Mouse (Mus musculus) T-helper 2 cell (primary cell): Measurements from ENCODE around the gene Ctrc.

Experiments
- in situ Hi-C: fragments of 300-600 bp; cut with MboI, MseI; formaldehyde crosslinking; loops from one replicate; pipeline ENCODE4 v1.15.1; 2025; ENCODE audit warnings: high pct_unique_total_duplicates

Ctrc gene

DNA sequence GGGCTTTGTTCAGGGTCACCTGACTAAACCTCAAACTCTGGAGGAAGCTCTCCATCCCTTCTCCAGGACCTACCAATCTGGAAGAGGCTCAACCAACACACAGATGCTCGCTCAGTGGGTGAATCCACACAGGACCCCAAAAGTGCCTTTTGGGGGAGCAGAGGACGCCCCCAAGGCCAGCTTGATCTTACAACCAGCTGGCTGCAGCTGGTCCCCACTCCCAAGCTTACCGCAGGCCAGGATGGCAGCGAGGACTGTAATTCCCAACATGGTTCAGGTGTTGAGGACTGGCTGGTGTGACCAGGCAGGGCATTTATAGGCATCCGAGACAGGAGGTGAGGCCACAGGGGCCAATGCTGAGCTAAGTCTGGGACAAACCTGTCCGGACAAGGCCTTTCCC, at the start of gene Ctrc:
Ctrc (minus strand) TSS at position 361 of the 400 bp plus-strand sequence.
- in situ Hi-C loops: no loop called here

DNA sequence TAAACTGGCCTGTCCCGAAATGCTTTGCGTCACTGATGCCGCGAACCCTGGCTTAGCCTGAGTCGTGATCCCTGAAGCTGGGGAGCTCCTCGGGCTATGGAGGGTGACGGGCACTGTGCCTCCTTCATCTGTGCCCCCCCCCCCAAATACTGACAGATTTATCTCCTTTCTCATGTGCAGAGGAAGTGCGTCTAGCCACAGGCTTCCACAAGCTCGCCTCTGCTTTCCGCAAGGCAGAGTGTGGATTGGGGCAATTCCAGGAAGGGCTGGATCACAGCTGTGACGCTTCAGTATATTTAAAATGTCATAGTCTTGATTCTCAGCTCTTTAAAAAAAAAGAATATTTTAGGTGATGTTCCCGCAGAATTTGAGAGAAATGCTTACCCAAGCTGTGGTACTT, 49.6 kb upstream of the Ctrc start:
- in situ Hi-C loops: loop anchor here (25.0 kb wide), 1 partner anchor 1258 kb away; no protein-coding TSS in a partner anchor

DNA sequence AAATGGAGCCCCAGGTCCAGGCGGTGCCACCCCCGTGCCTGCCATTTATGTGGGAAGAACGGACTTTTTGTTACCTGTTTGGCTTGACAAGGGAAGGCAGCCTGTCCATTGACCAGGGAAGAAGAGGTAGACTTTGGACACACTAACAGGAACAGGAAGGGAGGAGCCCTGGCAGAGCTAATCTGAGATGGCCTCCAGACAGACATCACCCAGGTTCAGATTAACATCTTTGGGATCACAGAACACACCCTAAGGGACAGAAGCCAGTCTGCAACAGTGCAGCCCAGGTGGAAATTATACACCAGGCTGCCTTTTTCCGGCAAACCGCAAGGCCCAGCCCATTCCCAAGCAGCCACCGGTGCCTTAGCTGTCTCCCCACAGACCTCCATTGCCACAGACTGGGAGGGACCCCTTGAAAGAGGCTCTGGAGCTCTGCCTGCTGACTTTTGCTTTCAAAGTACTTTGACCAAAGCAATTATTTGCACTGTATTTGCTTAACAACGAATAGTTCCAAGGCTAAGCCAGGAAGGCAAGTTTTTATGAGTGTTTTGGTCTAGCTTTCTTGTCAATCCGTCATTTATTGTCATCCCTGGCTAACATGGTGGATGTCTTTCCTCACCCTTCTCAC, 47.1 kb upstream of the Ctrc start:
- in situ Hi-C loops: loop anchor here (25.0 kb wide), 1 partner anchor 1256 kb away; no protein-coding TSS in a partner anchor

DNA sequence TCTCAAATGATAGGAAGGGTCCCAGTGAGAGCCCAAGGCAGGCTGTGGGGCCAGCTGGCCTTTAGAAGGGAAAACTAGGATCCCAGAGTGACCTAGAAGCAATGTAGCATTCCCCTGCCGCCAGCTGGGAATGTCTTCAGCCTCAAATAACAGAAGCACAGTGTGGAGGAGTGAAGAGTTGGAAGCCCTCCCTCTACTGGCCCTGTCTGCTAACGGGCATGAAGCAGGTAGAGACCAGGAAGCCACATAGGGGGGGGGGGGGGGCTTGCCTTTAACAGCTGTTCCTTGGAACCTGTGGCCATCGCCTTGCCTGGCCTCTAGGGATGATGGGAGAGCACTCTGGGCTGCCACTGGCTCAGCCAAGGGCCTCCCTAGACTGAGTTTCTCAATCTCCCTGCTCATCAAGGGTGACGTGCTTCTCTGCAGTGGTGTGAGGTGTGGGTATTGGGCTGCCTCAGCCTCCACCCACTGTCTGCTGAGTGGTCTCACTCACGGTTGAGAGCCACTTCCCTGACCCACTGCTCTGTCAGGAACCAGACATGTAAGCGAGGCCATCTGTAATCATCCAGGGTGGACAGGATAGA, 40.3 kb upstream of the Ctrc start:
- in situ Hi-C loops: loop anchor here (25.0 kb wide), 1 partner anchor 1249 kb away; no protein-coding TSS in a partner anchor

DNA sequence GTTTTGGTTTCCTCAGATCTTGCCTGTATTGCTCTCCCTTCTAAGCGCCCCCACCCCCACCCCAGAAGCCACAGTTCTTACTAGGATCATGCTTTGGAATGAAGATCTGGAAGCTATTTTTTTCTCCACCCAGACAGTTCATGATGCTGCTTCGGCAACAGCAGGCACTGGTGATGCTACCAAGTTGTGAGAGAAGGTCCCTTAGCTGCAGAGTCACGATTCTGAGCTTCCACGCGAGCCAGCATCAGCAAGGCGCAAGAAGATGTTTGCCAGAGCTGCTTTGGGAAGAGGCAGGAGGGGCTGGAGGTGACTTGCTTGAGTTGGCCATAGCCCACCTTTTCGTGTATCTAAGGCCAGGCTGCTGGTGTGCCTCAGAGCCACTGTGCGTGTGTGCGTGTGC, 39.3 kb upstream of the Ctrc start:
- in situ Hi-C loops: loop anchor here (25.0 kb wide), 1 partner anchor 1248 kb away; no protein-coding TSS in a partner anchor

DNA sequence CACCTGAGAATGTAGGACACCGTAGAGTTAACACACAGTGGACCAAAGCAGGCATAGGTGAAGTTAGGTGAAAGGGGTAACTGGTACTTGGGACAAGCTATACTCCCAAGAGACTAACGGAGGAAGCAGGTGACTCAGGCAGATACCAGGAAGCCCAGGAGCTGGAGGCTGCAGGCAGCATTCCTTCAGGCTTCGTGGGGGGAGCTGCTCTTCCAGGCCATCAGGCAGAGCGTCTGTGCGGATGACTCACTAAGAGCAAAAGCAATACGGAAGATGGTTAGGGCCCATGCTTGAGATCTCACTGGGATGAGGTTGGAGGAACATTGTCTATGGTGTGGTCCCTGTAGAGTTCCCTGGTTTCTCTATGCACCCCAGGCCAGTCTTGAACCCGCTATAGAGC, 36.7 kb upstream of the Ctrc start:
- in situ Hi-C loops: loop anchor here (25.0 kb wide), 1 partner anchor 1246 kb away; no protein-coding TSS in a partner anchor

DNA sequence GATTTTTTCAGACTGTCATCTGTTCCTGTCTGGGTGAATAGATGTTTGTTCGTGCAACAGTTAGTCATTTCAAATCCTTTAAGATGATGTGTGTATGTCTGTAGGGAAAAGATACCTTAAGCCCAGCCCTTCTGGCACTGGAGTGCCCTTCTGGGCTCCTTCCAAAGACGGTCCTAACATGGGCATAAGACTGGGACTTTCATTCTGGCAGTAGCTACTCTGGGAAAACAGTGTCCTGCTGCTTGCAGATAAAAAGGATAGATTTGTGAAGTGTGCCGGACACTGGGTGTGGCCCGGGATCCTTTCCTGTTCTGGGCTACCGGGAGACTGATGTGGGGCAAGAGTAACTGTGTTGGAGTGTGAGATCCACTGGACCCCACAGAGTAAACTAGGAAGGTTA, 35.8 kb upstream of the Ctrc start:
- in situ Hi-C loops: loop anchor here (25.0 kb wide), 1 partner anchor 1245 kb away; no protein-coding TSS in a partner anchor

DNA sequence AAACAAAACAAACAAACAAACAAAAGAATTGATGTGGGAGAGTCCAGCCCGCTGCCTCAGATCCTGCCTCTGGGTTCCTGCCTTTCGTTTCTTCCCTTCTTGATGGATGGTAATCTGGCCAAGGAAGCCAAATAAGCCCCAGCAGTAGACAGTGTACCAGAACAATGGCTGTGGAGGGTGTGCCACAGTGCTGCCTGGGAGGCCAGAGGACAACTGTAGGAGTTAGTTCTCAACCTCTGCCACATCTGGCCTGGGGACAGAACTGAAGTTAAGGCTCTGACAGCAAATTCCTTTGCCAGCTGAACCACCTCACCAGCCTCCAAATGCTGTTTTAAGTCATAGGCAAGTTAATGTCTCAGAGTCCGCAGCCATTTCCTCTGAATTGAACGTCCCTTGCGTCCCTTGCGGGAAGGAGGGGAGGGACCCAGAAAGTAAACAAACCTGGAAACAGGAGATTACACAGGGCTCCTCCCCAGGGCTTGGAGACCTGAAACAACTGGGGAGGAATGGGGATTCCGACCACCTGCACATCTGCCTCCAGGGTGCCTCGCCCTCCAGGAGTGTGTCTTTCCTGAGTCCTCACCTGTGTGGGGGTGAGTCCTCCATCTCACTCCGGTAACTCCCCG, 35.2 kb upstream of the Ctrc start:
- in situ Hi-C loops: loop anchor here (25.0 kb wide), 1 partner anchor 1244 kb away; no protein-coding TSS in a partner anchor

DNA sequence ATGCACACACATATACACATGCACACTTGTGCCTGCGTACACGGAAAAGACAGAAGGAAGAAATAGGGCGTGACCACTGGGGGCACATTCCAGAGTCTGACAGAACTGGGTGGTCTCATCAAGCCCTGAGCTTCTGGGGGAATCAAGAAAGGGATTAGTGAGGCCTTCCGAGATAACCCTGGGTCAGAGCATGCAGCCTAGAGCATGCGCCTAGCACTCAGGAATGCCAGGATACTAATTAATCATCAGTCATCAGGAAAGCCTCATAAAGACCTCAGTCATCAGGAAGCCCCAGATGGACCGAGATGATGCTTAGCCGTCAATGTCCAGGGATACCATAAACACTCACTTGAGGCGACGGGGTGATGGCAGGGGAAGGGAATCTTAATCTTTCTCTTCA, 33.7 kb upstream of the Ctrc start:
- in situ Hi-C loops: loop anchor here (25.0 kb wide), 1 partner anchor 1243 kb away; no protein-coding TSS in a partner anchor

DNA sequence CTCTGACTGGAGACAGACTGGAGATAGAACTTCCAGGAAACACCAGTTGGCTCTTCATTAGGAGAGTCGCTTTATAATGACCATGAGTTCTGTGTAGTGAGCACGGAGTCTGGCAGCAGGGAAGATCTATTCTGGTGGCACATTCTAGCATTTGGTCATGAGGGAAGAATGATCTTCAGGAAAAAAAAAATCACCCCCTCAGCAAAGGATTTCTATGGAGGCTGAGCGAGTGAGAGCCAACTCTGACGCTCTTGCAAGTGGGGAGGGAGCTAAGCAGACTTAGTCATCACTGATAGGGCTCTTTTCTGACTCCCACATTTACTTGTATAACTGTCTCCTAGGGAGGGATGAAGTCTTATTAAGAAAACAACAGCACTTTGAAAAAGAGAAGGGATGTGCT, 32.9 kb upstream of the Ctrc start:
- in situ Hi-C loops: loop anchor here (25.0 kb wide), 1 partner anchor 1242 kb away; no protein-coding TSS in a partner anchor

DNA sequence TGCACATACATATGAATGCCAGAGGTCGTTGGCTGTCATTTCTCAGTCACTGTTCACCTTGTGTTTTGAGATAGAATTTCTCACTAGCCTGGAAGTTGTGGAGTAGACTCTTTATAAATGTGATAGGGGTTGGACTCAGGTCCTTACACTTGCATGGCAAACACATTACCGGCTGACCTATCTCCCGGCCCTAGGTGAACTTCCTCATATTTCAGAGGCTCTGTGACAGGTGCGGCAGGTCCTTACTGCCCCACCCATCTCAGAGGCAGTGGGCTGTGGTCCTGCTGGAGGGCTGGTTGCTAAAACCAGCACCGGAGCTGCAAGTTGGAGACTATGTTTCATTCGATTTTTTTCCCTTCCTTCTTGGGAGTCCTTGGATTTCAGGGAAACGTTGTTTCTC, 32.5 kb upstream of the Ctrc start:
- in situ Hi-C loops: loop anchor here (25.0 kb wide), 1 partner anchor 1241 kb away; no protein-coding TSS in a partner anchor

DNA sequence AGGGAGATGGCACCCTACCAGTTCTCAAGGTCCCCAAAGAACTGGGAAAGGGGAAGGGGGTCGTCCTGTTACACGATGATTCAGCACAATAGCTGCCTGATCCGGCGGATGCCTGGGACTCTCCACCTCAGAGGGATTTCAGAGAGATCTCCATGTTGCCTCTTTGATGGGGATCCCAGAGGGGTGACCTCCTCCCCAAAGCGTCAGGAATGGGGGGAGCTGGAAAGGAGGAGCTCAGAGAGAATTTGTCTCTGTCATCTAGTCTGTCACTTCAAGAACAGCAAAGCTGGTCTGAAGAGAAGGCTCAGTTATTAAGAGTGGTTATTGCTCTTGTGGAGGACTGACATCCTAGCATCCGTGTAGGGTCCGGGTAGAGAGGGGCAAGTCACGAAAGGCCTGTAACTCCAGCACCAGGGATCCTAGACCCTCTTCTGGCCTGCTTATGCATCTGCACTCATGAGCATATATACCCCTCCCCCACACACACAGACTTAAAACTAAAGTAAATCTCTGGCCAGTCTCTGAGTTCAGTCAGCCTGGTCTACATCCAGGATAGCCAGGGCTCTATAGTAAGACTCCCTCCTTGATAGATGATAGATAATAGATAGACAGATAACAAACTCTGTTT, 29.4 kb upstream of the Ctrc start:
- in situ Hi-C loops: loop anchor here (25.0 kb wide), 1 partner anchor 1238 kb away; no protein-coding TSS in a partner anchor

DNA sequence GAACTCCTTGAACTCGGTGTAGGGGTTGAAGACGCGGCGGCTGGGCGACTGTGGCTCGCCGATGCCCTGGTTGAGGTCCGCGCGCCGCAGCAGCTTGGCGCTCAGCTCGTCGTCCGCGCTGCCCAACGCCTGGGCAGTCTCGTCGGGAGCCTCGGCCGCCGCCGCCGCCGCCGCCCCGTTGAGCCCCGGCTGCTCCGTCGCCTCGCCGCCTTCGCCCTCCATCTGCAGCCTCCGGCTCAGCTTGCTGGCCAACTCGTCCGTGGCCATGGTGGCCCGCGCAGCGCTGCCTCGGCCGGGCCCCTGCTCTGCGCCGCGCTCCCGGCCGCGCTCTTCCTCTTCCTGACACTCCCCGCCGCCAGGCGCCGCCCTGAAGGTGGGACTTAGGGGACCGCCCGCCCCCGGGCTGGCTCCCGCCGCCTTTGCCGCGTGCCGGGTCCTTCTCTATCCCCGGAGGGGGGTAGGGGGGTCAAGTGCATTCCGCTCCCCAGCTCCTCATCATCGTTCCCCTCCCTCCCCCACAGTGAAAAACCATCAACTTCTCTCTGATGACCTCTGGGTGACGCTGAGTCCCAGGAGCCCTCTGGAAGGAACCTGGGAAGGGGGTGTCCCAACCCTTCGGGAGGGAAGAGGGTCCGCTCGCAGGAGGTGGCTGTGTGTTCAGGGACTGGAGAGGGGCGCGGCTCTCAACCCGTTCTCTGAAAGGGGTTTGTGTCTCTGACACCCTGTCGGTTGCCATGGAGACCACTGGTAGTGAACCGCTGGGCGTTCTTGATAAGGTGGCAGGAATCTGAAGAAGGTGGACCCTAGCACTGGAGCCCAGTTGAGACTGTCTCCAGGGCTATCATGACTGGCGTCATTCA, 28.7 kb upstream of the Ctrc start, which contains the start of gene Efhd2:
Efhd2 (minus strand) TSS at position 320 of the 860 bp plus-strand sequence.
- in situ Hi-C loops: loop anchor here (5.0 to 25.0 kb wide), 2 partner anchors 77 to 1238 kb away; no protein-coding TSS in a partner anchor

DNA sequence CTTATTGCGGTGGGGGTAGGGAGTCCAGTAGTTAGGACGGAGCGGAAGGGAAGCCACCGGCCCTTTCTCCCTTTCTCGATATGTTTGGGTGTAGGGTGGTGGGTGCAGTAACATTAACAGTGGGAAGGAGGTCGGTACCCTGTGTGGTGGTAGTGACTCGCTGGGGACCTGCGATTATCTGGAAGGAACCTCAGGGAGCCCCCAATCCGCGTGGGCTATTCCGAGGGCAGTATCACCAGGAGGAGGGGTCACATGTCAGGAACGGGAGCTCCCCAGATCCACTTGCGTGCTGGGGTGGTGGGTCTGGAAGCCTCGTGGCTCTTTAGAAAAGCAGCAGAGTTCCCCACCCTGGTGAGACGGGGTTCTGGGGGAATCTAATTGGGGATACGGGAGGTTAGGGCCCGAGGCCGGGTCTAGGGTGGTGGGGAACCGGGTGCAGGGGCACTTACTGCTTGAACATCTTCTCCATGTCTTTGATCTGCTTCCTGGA, 28.0 kb upstream of the Ctrc start:
- in situ Hi-C loops: loop anchor here (5.0 kb wide), 1 partner anchor 78 kb away; no protein-coding TSS in a partner anchor

DNA sequence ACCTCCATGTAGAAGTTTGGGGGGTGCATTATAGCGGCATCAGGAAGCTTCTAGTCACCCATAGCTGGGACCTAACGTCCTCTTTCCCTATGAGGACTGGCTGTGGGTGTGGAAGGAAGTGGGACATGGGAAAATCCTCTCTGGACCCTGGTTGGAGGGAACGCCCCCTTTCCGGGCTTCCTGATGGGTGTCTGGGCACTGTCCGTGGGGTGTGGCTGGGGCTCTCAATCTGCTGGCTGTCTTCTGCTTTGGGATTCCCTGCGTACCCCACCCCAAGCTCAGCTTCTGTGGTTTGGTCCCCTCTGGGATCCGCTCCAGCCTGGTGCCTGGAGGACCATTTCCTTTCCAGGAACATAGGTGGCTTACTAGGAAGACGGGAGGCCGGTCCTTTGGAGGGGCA, 26.8 kb upstream of the Ctrc start:
- in situ Hi-C loops: loop anchor here (5.0 kb wide), 1 partner anchor 79 kb away; no protein-coding TSS in a partner anchor

DNA sequence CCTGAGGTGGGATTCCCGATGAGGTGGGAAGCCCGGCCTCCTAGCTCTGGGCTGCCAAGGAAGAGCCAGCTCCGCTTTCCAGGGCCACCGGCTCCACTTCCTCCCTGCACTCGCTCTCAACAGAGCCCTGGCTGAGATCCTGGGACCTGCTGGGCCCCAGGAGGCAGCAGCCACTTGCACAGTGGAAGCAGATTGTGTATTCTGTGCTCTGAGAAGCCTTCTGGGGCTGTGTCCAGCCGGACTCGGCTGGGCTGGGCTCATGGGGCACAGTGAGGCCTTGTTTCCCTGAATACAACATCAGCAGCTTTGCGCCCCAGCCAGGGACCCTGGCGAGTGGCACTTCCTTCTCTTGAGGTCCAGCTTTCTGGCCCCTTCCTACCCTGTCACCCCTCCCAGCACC, 25.8 kb upstream of the Ctrc start:
- in situ Hi-C loops: loop anchor here (5.0 kb wide), 1 partner anchor 80 kb away; no protein-coding TSS in a partner anchor

DNA sequence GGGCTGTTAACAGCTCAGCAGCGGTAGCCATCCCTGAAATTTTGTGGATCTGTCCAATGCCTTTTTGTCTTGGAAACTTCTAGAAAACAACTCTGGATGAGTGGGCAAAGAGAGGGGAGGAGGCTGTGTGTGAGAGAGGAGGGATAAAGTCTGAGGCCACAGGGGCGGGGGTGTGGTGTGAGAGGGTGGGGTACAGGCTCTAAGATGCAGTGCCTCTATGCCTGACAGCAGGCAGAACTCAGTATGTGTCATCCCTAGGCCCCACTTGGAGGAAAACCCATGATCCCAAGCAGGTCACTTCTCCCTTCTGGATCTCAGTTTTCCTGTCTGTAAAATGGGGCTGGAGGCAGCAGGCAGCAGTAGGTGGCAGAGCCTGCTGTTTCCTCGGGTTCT, 25.2 kb upstream of the Ctrc start:
- in situ Hi-C loops: loop anchor here (5.0 kb wide), 1 partner anchor 81 kb away; no protein-coding TSS in a partner anchor

DNA sequence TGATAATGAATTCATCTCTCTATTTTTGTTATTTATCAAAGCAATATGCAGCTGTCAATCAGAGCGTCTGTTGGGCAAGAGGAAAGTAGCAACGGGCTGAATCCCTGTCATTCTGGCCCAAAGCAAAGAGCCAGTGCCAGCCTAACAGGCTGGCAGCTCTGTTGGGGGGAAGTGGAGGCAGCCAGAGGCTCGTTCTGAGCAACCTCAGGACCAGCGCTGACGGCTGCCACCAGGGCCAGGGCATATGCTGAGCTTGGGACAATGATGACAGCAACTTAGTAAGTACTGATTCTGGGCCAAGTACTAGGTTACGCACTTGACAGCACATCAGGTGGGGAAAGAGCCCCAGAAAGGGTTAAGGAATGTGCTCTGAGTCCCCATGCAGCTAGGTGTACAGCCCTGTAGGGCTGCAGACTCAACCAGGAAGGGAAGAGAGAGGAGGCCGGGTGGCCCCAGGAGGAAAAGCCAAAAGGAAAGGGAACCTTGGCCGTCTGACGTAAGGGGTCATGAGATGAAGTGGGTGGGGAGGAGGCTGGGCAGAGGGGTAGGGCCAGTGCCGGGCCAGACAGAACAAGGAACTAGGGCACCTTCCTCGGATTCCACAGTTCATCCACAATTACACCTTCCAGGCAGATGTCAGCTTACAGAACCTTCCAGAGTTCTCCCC, 24.6 kb upstream of the Ctrc start:
- in situ Hi-C loops: loop anchor here (5.0 kb wide), 1 partner anchor 82 kb away; no protein-coding TSS in a partner anchor

DNA sequence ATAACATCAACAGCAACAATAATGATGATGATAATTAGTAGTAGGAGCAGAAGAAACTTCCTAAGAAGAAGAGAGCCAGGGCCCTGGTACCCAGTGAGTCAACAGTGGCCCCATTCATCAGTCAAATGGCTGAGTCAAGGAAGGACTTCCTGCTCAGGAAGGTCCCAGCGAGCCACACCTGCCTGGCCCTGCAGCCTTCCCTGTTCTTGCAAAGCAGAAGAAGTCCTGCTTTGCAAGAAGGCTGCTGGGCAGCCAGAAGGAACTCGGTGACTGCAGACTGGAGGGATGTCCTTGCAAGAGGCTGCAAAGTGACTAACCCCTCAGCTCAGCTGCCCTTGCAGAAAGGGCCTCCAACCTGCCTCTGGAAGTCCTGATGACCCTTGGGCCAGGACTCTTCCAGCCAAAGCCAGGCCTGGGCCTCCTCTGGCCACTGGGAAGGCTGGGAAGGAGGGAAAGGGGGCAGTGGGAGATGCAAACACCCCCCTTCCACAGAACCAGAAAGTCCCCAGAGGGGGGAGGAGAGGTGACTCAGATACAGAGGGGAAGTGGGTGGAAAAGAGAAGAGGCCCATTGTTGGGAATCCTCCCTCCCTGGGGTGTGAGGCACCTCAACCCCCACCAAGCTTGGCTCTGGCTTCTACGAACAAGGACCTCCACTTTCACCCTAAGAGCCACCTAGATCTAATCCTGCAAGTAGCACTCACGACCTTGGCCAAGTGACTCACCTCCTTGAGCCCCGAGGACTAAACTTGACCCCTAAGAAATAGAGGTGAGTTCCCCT, 23.5 kb upstream of the Ctrc start:
- in situ Hi-C loops: loop anchor here (5.0 kb wide), 1 partner anchor 83 kb away; no protein-coding TSS in a partner anchor
